Mouse (Mus musculus): ENCODE data around the gene Lrrn4cl. TPM values are rescaled to one million over a fixed set of nuclear protein-coding genes. Genes with fewer than 3 reads are reported as not detected.
A peak's percentile ranks its signal among the peaks of the same experiment; 100 is the strongest.
"Not testable (repeated sequence)": the region's sequence is repeated elsewhere in the genome, so short reads cannot be mapped to it uniquely, and the experiment has no call there.

The Lrrn4cl gene
- polyA plus RNA-seq, 1 experiment from 2014 or later = 0.37 TPM

DNA sequence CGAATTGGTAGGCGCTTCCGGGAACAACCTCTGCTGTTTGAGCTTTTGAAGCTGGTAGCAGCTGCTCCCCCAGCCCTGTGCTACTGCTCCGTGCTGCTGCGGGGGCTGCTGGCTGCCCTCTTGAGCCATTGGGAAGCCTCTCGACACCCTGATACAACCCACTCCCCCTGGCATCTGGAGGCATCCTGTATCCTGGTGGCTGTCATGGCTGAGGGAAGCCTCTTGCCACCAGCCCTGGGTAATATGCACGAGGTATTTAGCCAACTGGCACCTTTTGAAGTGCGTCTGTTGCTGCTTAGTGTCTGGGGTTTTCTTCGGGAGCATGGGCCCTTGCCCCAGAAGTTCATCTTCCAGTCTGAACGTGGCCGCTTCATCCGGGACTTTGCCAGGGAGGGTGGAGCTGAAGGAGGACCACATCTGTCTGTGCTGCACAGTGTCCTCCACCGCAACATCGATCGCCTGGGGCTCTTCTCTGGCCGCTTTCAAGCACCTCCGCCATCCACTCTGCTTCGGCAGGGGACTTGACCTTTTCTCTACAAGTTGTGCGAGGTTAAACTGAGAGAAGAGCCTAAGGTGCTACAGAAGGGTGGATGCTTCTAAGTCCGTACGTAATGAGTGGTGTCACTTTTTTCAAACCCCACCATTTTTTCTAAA, 46.8 kb downstream of the Lrrn4cl start:
- not testable (repeated sequence) for H3K27me3 ChIP-seq (ENCODE audit: control insufficient read depth, insufficient read depth, low read length); H3K9me3 ChIP-seq (ENCODE audit: control insufficient read depth, low read length); H3K36me3 ChIP-seq (ENCODE audit: control insufficient read depth, insufficient read depth, low read length)
- peaks cover 11% of the 10 kb centered on the region for H3K4me1 ChIP-seq (replicated peaks; ENCODE audit: control insufficient read depth, insufficient read depth, low read length)
- DNase-seq (ENCODE audit: low spot score) (peak; percentile 60), ATAC-seq (ENCODE audit: low FRiP score) (peak; percentile 72)
- peak overlapping the region; percentile 75 for H3K27ac ChIP-seq (ENCODE audit: low read depth, low read length)
- peak overlapping the region; percentile 41 for H3K4me2 ChIP-seq (replicated peaks; ENCODE audit: low read depth, low read length)
- peak overlapping the region; percentile 55 for H3K9ac ChIP-seq (ENCODE audit: low read depth, low read length)
- peak overlapping the region; percentile 99 for H3K4me3 ChIP-seq (ENCODE audit: low read depth, low read length)
- 30% methylated on average over 21 of the region's 21 CpGs for WGBS

DNA sequence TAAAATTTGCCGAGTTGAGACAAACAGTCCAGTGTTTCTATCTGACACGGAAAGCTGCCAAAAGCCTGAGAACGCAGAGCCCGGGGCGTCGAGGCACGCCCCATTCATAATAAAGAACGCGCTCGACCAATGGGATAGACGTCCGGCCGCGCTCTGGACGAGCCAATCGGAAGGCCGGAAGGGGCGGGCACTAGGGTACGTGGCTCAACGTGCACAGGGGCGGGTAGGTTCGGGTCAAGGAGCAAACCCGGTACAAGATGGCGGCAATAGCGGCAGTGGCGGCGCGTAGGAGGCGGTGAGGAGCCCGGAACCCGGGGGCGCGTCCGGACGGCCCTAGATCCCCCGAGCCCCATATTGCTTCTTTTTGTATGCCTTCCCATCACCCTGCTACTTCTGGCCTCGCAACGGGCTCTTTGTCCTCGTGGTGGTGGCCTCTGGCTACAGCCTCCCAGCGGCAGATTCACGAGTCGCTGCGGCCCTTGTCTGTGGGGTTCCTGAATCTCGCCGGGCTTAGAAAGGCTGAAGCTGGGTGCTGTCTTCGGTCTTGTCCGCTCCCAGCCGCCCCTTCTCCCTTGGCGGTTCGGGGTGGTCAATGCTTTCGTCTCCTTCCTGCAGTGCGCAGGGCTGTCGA, 47.4 kb downstream of the Lrrn4cl start, which contains the start of gene Ganab:
Gene Ganab (plus strand): TSS at position 207 of the 631 bp plus-strand sequence.
- under 1% methylated on average over 53 of the region's 53 CpGs for WGBS
- H3K36me3 ChIP-seq (ENCODE audit: control insufficient read depth, insufficient read depth, low read length) = no peaks in the 10 kb centered on the region
- peak; percentile 97 for DNase-seq (ENCODE audit: low spot score)
- peak within 1 kb of the TSS; percentile 99 for H3K4me3 ChIP-seq (ENCODE audit: low read depth, low read length)
- H3K4me1 ChIP-seq (replicated peaks; ENCODE audit: control insufficient read depth, insufficient read depth, low read length) = peaks cover 11% of the 10 kb centered on the region
- H3K9me3 ChIP-seq (ENCODE audit: control insufficient read depth, low read length) = no peaks in the 10 kb centered on the region
- no peaks in the 10 kb centered on the region for H3K27me3 ChIP-seq (ENCODE audit: control insufficient read depth, insufficient read depth, low read length)
- peak within 1 kb of the TSS; percentile 79 for H3K27ac ChIP-seq (ENCODE audit: low read depth, low read length)
- ATAC-seq (ENCODE audit: low FRiP score) = peak; percentile 98
- peak within 1 kb of the TSS; percentile 97 for H3K9ac ChIP-seq (ENCODE audit: low read depth, low read length)
- H3K4me2 ChIP-seq (replicated peaks; ENCODE audit: low read depth, low read length) = peak within 1 kb of the TSS; percentile 70

DNA sequence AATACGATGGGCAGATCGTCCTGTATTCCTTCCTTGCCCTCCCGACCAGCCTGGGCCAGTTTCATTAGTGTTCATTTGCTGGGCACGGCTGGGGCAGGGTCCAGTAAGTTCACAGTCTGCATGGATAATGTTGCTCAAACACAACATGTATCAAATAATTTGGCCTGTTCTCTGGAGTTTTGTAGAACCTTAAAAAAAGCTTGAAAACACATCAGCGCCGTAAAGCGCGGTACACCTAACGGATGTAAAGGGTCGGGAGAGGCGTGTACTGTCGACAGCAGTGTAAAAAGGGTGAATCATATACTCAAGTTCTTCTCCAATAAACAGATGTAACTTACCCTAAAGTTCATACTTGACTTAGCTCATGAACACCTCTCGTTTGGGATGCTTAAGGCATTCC, 48.0 kb downstream of the Lrrn4cl start:
- Histone ChIP-seq H3K27ac (ENCODE audit: low read depth, low read length) (peak overlapping the region; percentile 79; the same call in 1 of the 2 replicates), H3K9me3 (ENCODE audit: control insufficient read depth, low read length) (no peaks in the 10 kb centered on the region), H3K9ac (ENCODE audit: low read depth, low read length) (peak overlapping the region; percentile 97), H3K36me3 (ENCODE audit: control insufficient read depth, insufficient read depth, low read length) (no peaks in the 10 kb centered on the region), H3K4me1 (replicated peaks; ENCODE audit: control insufficient read depth, insufficient read depth, low read length) (peaks cover 11% of the 10 kb centered on the region), H3K4me2 (replicated peaks; ENCODE audit: low read depth, low read length) (peak overlapping the region; percentile 70), H3K4me3 (ENCODE audit: low read depth, low read length) (peak overlapping the region; percentile 99), H3K27me3 (ENCODE audit: control insufficient read depth, insufficient read depth, low read length) (no peaks in the 10 kb centered on the region)
- ATAC-seq (ENCODE audit: low FRiP score) (no peak), DNase-seq (ENCODE audit: low spot score) (no peak)
- 15% methylated on average over 13 of the region's 13 CpGs for WGBS

DNA sequence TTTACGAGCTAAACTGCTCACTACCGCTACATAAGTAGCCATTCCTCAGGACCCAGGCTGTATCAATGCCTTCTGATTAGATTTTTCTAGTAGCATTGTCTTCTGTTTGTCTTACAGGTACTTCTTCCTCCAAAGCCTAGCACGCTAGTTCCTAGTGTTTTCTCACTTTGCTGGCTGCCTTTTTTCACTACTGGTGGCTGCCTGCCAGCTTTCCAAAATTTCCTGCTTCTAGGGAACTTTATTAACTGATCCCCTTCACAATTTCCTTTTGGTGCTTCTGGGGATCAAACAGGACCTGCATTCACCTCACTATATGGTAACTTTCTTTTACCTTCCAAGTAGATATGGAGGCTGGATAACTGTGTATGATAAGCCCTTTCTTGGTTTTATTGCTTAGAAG, 48.5 kb downstream of the Lrrn4cl start:
- Histone ChIP-seq H3K27ac (ENCODE audit: low read depth, low read length) (no peak overlapping the region), H3K9me3 (ENCODE audit: control insufficient read depth, low read length) (no peaks in the 10 kb centered on the region), H3K36me3 (ENCODE audit: control insufficient read depth, insufficient read depth, low read length) (no peaks in the 10 kb centered on the region), H3K4me2 (replicated peaks; ENCODE audit: low read depth, low read length) (peak overlapping the region; percentile 70), H3K4me3 (ENCODE audit: low read depth, low read length) (peak overlapping the region; percentile 99), H3K4me1 (replicated peaks; ENCODE audit: control insufficient read depth, insufficient read depth, low read length) (peaks cover 11% of the 10 kb centered on the region), H3K27me3 (ENCODE audit: control insufficient read depth, insufficient read depth, low read length) (no peaks in the 10 kb centered on the region), H3K9ac (ENCODE audit: low read depth, low read length) (peak overlapping the region; percentile 97)
- 75% methylated on average over 3 of the region's 3 CpGs for WGBS
- ATAC-seq (ENCODE audit: low FRiP score) = no peak
- no peak for DNase-seq (ENCODE audit: low spot score)

DNA sequence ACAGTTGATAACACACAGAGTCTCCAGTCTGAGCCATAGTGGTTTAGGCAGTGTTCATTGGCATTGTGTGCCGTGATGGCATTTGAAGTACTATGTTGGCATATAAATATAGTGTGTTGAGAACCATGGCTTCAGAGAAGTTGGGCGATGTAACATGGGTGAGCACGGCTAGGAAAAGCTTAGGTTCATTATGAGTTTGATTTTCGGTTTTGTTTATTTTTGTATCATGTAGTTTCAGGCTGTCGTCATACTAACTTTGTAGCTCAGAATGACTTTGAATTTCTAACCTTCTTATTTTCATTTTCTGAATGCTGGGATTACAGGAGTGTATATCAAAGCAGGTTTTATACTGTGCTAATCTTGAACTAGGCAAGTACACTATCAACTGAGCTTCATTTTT, 52.8 kb downstream of the Lrrn4cl start:
- no peak for ATAC-seq (ENCODE audit: low FRiP score)
- WGBS = 94% methylated on average over 5 of the region's 5 CpGs
- Histone ChIP-seq H3K27me3 (ENCODE audit: control insufficient read depth, insufficient read depth, low read length) (no peaks in the 10 kb centered on the region), H3K4me3 (ENCODE audit: low read depth, low read length) (no peak overlapping the region), H3K36me3 (ENCODE audit: control insufficient read depth, insufficient read depth, low read length) (peaks cover 11% of the 10 kb centered on the region), H3K27ac (ENCODE audit: low read depth, low read length) (no peak overlapping the region), H3K4me2 (replicated peaks; ENCODE audit: low read depth, low read length) (no peak overlapping the region), H3K9me3 (ENCODE audit: control insufficient read depth, low read length) (no peaks in the 10 kb centered on the region), H3K4me1 (replicated peaks; ENCODE audit: control insufficient read depth, insufficient read depth, low read length) (peaks cover 4% of the 10 kb centered on the region), H3K9ac (ENCODE audit: low read depth, low read length) (no peak overlapping the region)
- DNase-seq (ENCODE audit: low spot score) = no peak

Other genes starting within 250 kb of the Lrrn4cl start
- gene Slc22a6, start 232.7 kb upstream of the Lrrn4cl start, polyA plus RNA-seq (2014; fragmentation: Nextera tagmentation; extraction: Ambion mirVana) = 0.77 and 0.88 TPM in 2 replicates
- 0.13 and 0.20 TPM in 2 replicates for gene Chrm1, start 187.0 kb upstream of the Lrrn4cl start, polyA plus RNA-seq (2014; fragmentation: Nextera tagmentation; extraction: Ambion mirVana)
- gene Slc3a2, start 127.4 kb upstream of the Lrrn4cl start, polyA plus RNA-seq (2014; fragmentation: Nextera tagmentation; extraction: Ambion mirVana) = 123 and 136 TPM in 2 replicates
- gene Wdr74, start 114.9 kb upstream of the Lrrn4cl start, polyA plus RNA-seq (2014; fragmentation: Nextera tagmentation; extraction: Ambion mirVana) = 83.6 and 87.1 TPM in 2 replicates
- 1.6 and 2.6 TPM in 2 replicates for gene 1700092M07Rik, start 110.0 kb upstream of the Lrrn4cl start, polyA plus RNA-seq (2014; fragmentation: Nextera tagmentation; extraction: Ambion mirVana)
- gene Stx5a, start 109.4 kb upstream of the Lrrn4cl start, polyA plus RNA-seq (2014; fragmentation: Nextera tagmentation; extraction: Ambion mirVana) = 100 and 111 TPM in 2 replicates
- 213 and 224 TPM in 2 replicates for gene Nxf1, start 93.7 kb upstream of the Lrrn4cl start, polyA plus RNA-seq (2014; fragmentation: Nextera tagmentation; extraction: Ambion mirVana)
- gene Tmem223, start 79.8 kb upstream of the Lrrn4cl start, polyA plus RNA-seq (2014; fragmentation: Nextera tagmentation; extraction: Ambion mirVana) = 192 and 194 TPM in 2 replicates
- gene Tmem179b, start 76.3 kb upstream of the Lrrn4cl start, polyA plus RNA-seq (2014; fragmentation: Nextera tagmentation; extraction: Ambion mirVana) = 46.4 and 50.8 TPM in 2 replicates
- gene Taf6l, start 64.4 kb upstream of the Lrrn4cl start, polyA plus RNA-seq (2014; fragmentation: Nextera tagmentation; extraction: Ambion mirVana) = 15.4 and 17.1 TPM in 2 replicates
- 184 and 194 TPM in 2 replicates for gene Polr2g, start 52.2 kb upstream of the Lrrn4cl start, polyA plus RNA-seq (2014; fragmentation: Nextera tagmentation; extraction: Ambion mirVana)
- gene Zbtb3, start 48.2 kb upstream of the Lrrn4cl start, polyA plus RNA-seq (2014; fragmentation: Nextera tagmentation; extraction: Ambion mirVana) = 5.7 and 7.5 TPM in 2 replicates
- 47.0 and 53.1 TPM in 2 replicates for gene Ttc9c, start 31.4 kb upstream of the Lrrn4cl start, polyA plus RNA-seq (2014; fragmentation: Nextera tagmentation; extraction: Ambion mirVana)
- 7.0 and 10.1 TPM in 2 replicates for gene Hnrnpul2, start 30.8 kb upstream of the Lrrn4cl start, polyA plus RNA-seq (2014; fragmentation: Nextera tagmentation; extraction: Ambion mirVana)
- not detected in 2 replicates for gene AC129217.1, start 21.0 kb upstream of the Lrrn4cl start, polyA plus RNA-seq (2014; fragmentation: Nextera tagmentation; extraction: Ambion mirVana)
- 55.6 and 59.6 TPM in 2 replicates for gene Bscl2, start 13.3 kb upstream of the Lrrn4cl start, polyA plus RNA-seq (2014; fragmentation: Nextera tagmentation; extraction: Ambion mirVana)
- gene Gng3, start 11.6 kb upstream of the Lrrn4cl start, polyA plus RNA-seq (2014; fragmentation: Nextera tagmentation; extraction: Ambion mirVana) = 158 TPM in 2 replicates
- 164 and 180 TPM in 2 replicates for gene Ubxn1, start 20.7 kb downstream of the Lrrn4cl start, polyA plus RNA-seq (2014; fragmentation: Nextera tagmentation; extraction: Ambion mirVana)
- gene Uqcc3, start 30.2 kb downstream of the Lrrn4cl start, polyA plus RNA-seq (2014; fragmentation: Nextera tagmentation; extraction: Ambion mirVana) = 56.1 and 57.2 TPM in 2 replicates
- 89.6 and 103 TPM in 2 replicates for gene Lbhd1, start 33.0 kb downstream of the Lrrn4cl start, polyA plus RNA-seq (2014; fragmentation: Nextera tagmentation; extraction: Ambion mirVana)
- gene Gm49403, start 33.2 kb downstream of the Lrrn4cl start, polyA plus RNA-seq (2014; fragmentation: Nextera tagmentation; extraction: Ambion mirVana) = not detected in 2 replicates
- 107 and 112 TPM in 2 replicates for gene 1810009A15Rik, start 38.1 kb downstream of the Lrrn4cl start, polyA plus RNA-seq (2014; fragmentation: Nextera tagmentation; extraction: Ambion mirVana)
- not detected in 2 replicates for gene Gm49416, start 38.2 kb downstream of the Lrrn4cl start, polyA plus RNA-seq (2014; fragmentation: Nextera tagmentation; extraction: Ambion mirVana)
- 26.1 and 32.1 TPM in 2 replicates for gene Ints5, start 42.2 kb downstream of the Lrrn4cl start, polyA plus RNA-seq (2014; fragmentation: Nextera tagmentation; extraction: Ambion mirVana)
- 89.8 and 102 TPM in 2 replicates for gene Ganab, start 47.3 kb downstream of the Lrrn4cl start, polyA plus RNA-seq (2014; fragmentation: Nextera tagmentation; extraction: Ambion mirVana)
- 43.5 and 45.8 TPM in 2 replicates for gene B3gat3, start 69.6 kb downstream of the Lrrn4cl start, polyA plus RNA-seq (2014; fragmentation: Nextera tagmentation; extraction: Ambion mirVana)
- gene Rom1, start 78.6 kb downstream of the Lrrn4cl start, polyA plus RNA-seq (2014; fragmentation: Nextera tagmentation; extraction: Ambion mirVana) = 1.0 and 1.1 TPM in 2 replicates
- gene Eml3, start 78.8 kb downstream of the Lrrn4cl start, polyA plus RNA-seq (2014; fragmentation: Nextera tagmentation; extraction: Ambion mirVana) = 6.5 and 7.8 TPM in 2 replicates
- 45.6 and 52.3 TPM in 2 replicates for gene Mta2, start 91.1 kb downstream of the Lrrn4cl start, polyA plus RNA-seq (2014; fragmentation: Nextera tagmentation; extraction: Ambion mirVana)
- 23.7 and 27.8 TPM in 2 replicates for gene Tut1, start 103.1 kb downstream of the Lrrn4cl start, polyA plus RNA-seq (2014; fragmentation: Nextera tagmentation; extraction: Ambion mirVana)
- gene Eef1g, start 116.3 kb downstream of the Lrrn4cl start, polyA plus RNA-seq (2014; fragmentation: Nextera tagmentation; extraction: Ambion mirVana) = 462 and 475 TPM in 2 replicates
- 6.0 and 14.1 TPM in 2 replicates for gene Ahnak, start 138.5 kb downstream of the Lrrn4cl start, polyA plus RNA-seq (2014; fragmentation: Nextera tagmentation; extraction: Ambion mirVana)
- gene Scgb1a1, start 237.2 kb downstream of the Lrrn4cl start, polyA plus RNA-seq (2014; fragmentation: Nextera tagmentation; extraction: Ambion mirVana) = not detected in 2 replicates

Data from hindbrain, embryonic 11.5 days (tissue).